Comparison of ENCODE assay signal across 11 mouse cellular contexts in genomic region chr7:106206630-106207029, GRCm38 (mm10). TPM values are rescaled to one million over a fixed set of nuclear protein-coding genes. Genes with fewer than 3 reads are reported as not detected.
ATAC-seq lines count a peak whose summit lies in the region.
"Not testable (repeated sequence)": the region's sequence is repeated elsewhere in the genome, so short reads cannot be mapped to it uniquely, and the experiment has no call there.
"Had no signal": no experiment of that assay in that cellular context is flagged by ENCODE, and none has a peak within 500 bp of the region (broad histone marks: within the 10 kb centered on the region; RNA-seq: fewer than 3 reads in every experiment).

No protein-coding gene starts in this region.

- H3K9me3 ChIP-seq in kidney, embryonic 15.5 days (replicated peaks); liver, embryonic 12.5 days (replicated peaks): not testable (repeated sequence)

- not testable (repeated sequence) for H3K36me3 ChIP-seq in kidney, embryonic 15.5 days; liver, embryonic 12.5 days

- 90% methylated on average over 2 of the region's 3 CpGs for WGBS in kidney, embryonic 15.5 days
- WGBS in liver, embryonic 12.5 days (ENCODE audit: insufficient replicate concordance): 55% methylated on average over 2 of the region's 3 CpGs

- not testable (repeated sequence) for H3K9ac ChIP-seq in kidney, embryonic 15.5 days; liver, embryonic 12.5 days

- not testable (repeated sequence) for H3K27ac ChIP-seq in kidney, embryonic 15.5 days; liver, embryonic 12.5 days

- not testable (repeated sequence) for H3K4me2 ChIP-seq in kidney, embryonic 15.5 days; liver, embryonic 12.5 days

- not testable (repeated sequence) for H3K4me3 ChIP-seq in kidney, embryonic 15.5 days (replicated peaks); liver, embryonic 12.5 days

- not testable (repeated sequence) for H3K4me1 ChIP-seq in kidney, embryonic 15.5 days; liver, embryonic 12.5 days

- ATAC-seq in CD4-positive, CD25-positive, alpha-beta regulatory T cell, adult 4 months: peak; percentile 88
- peak; percentile 85 for ATAC-seq in erythroblast, adult 5-6 weeks (replicated peaks; ENCODE audit: low FRiP score, poor library complexity, severe bottlenecking)
- ATAC-seq in granulocyte monocyte progenitor cell, adult 5-6 weeks (replicated peaks; ENCODE audit: poor library complexity, severe bottlenecking): peak; percentile 97
- peak; percentile 74 for ATAC-seq in inflammation-experienced regulatory T-cells, adult 6 months
- ATAC-seq in kidney, embryonic 15.5 days (replicated peaks; ENCODE audit: low FRiP score): 0 out of 2 replicates have a peak, but pooled peaks have one; percentile 36
- ATAC-seq in liver, embryonic 12.5 days: peak; percentile 68
- peak; percentile 87 for ATAC-seq in megakaryocyte, adult 5-6 weeks (ENCODE audit: poor library complexity, severe bottlenecking)
- peak; percentile 69; the same call in 1 of the 2 replicates for ATAC-seq in neutrophil, adult 5-6 weeks (ENCODE audit: extremely low read depth, insufficient number of reproducible peaks, low FRiP score, poor library complexity, severe bottlenecking)

- not testable (repeated sequence) for H3K27me3 ChIP-seq in kidney, embryonic 15.5 days; liver, embryonic 12.5 days (replicated peaks)

RNA-seq across cellular contexts. Expression of gene Gvin1, which starts 8.5 kb away (rescaled TPM):
- polyA plus RNA-seq in CD4-positive, CD25-positive, alpha-beta regulatory T cell, adult 4 months (2017; shearing (Covaris generic)): 100 to 1,000 TPM; 112 to 113 TPM
- total RNA-seq in erythroblast, adult 5-6 weeks (2015; ENCODE audit: low replicate concordance): 37.4 and 62.3 TPM in 2 replicates
- 60.7 and 80.4 TPM in 2 replicates for total RNA-seq in erythroblast, adult 5-6 weeks (2017; ENCODE audit: low replicate concordance)
- 10.6 and 15.7 TPM in 2 replicates for total RNA-seq in granulocyte monocyte progenitor cell, adult 5-6 weeks (2014; fragmentation: Nextera tagmentation)
- total RNA-seq in granulocyte monocyte progenitor cell, adult 5-6 weeks (2017): 36.4 and 44.4 TPM in 2 replicates
- 100 to 1,000 TPM in 1 of 3 experiments, 10 to 100 TPM in 2; 79.1 to 101 (median 99.8) TPM for polyA plus RNA-seq in inflammation-experienced regulatory T-cells, adult 6 months (2017; shearing (Covaris generic))
- 0.37 and 0.69 TPM in 2 replicates for polyA plus RNA-seq in kidney, embryonic 15.5 days (2015; fragmentation: Nextera tagmentation; extraction: Ambion mirVana)
- polyA plus RNA-seq in liver, embryonic 12.5 days (2016; fragmentation: Nextera tagmentation; extraction: Ambion mirVana): 0.29 and 0.60 TPM in 2 replicates
- 82.0 and 84.1 TPM in 2 replicates for total RNA-seq in megakaryocyte, adult 5-6 weeks (2015)
- total RNA-seq in megakaryocyte, adult 5-6 weeks (2017): 179 and 182 TPM in 2 replicates
- total RNA-seq in neutrophil, adult 5-6 weeks (2017): 254 and 258 TPM in 2 replicates
- polyA plus RNA-seq: erythroblast, embryonic 14.5 days; hindbrain, embryonic 13.5 days; Patski had no signal

Comparison
In these comparisons a context has a peak if more than half of its experiments do, and no peak if none do; other contexts are left out.
1. ATAC-seq: peak in every context shown above with its lines; median percentile 97 in granulocyte monocyte progenitor cell, adult 5-6 weeks; 88 in CD4-positive, CD25-positive, alpha-beta regulatory T cell, adult 4 months; 87 in megakaryocyte, adult 5-6 weeks; 85 in erythroblast, adult 5-6 weeks; 74 in inflammation-experienced regulatory T-cells, adult 6 months; 69 in neutrophil, adult 5-6 weeks; 68 in liver, embryonic 12.5 days; 36 in kidney, embryonic 15.5 days.